Mouse (Mus musculus) ES-E14 (cell line): ENCODE data around the gene D10Wsu102e.

ENCODE experiments used
- HCFC1 ChIP-seq: IDR thresholded peaks from 2 replicates; pipeline ENCODE4 v1.6.1; 2012; ENCODE audit warnings: low read length, inconsistent platforms, borderline replicate concordance; ENCODE audit not compliant: insufficient read depth
- MAFK ChIP-seq: IDR thresholded peaks from 2 replicates; pipeline ENCODE4 v1.6.1; 2014; ENCODE audit warnings: mild to moderate bottlenecking, low read depth, low read length, inconsistent platforms; ENCODE audit not compliant: insufficient read depth
- ZC3H11A ChIP-seq: IDR thresholded peaks from 2 replicates; pipeline ENCODE4 v1.6.1; 2012; ENCODE audit warnings: low read depth, mild to moderate bottlenecking, inconsistent platforms, low read length, borderline replicate concordance
- ZNF384 ChIP-seq: IDR thresholded peaks from 2 replicates; pipeline ENCODE4 v1.6.1; 2012; ENCODE audit warnings: low read depth, low read length, inconsistent platforms

- no peak for TF ChIP-seq HCFC1
- TF ChIP-seq ZNF384, result peak; percentile 72; the same call in 1 of the 2 replicates
- no peak for TF ChIP-seq ZC3H11A
- no peak for TF ChIP-seq MAFK
Observed at GRCm38 (mm10) chr10:83361643-83362382, 1.8 kb downstream of the D10Wsu102e start.
